Mouse (Mus musculus) liver, embryonic 15.5 days (tissue): Measurements from ENCODE around the gene Hpse. TPM values are rescaled to one million over a fixed set of nuclear protein-coding genes. Genes with fewer than 3 reads are reported as not detected.
A peak's percentile ranks its signal among the peaks of the same experiment; 100 is the strongest.

ENCODE experiments used
- ATAC-seq: fragments of 200-750 bp; cut with Nextera tagmentation; 2 replicates; pipeline ENCODE4 v1.8.0; 2017; ENCODE audit warnings: moderate number of reproducible peaks, mild to moderate bottlenecking, moderate library complexity; ENCODE audit not compliant: insufficient read depth
- H3K27ac ChIP-seq: fragments of 300-500 bp; sonication (generic); replicated peaks from 2 replicates; pipeline ENCODE4 v1.5.1; 2015; ENCODE audit warnings: mild to moderate bottlenecking, inconsistent platforms
- H3K27me3 ChIP-seq: fragments of 300-500 bp; sonication (generic); 2 replicates; pipeline ENCODE4 v1.6.1; 2015; ENCODE audit warnings: mild to moderate bottlenecking, inconsistent platforms
- H3K36me3 ChIP-seq: fragments of 300-500 bp; sonication (generic); replicated peaks from 2 replicates; pipeline ENCODE4 v1.6.1; 2015; ENCODE audit warnings: moderate library complexity, mild to moderate bottlenecking, inconsistent platforms
- H3K4me1 ChIP-seq: fragments of 300-500 bp; sonication (generic); replicated peaks from 2 replicates; pipeline ENCODE4 v1.6.1; 2015; ENCODE audit warnings: inconsistent platforms
- H3K4me2 ChIP-seq: fragments of 300-500 bp; sonication (generic); 2 replicates; pipeline ENCODE4 v1.6.1; 2015; ENCODE audit warnings: moderate library complexity, mild to moderate bottlenecking, inconsistent platforms
- H3K4me3 ChIP-seq: fragments of 300-500 bp; sonication (generic); replicated peaks from 2 replicates; pipeline ENCODE4 v1.5.1; 2015; ENCODE audit warnings: mild to moderate bottlenecking, inconsistent platforms
- H3K9ac ChIP-seq: fragments of 300-500 bp; sonication (generic); 2 replicates; pipeline ENCODE4 v1.6.1; 2015; ENCODE audit warnings: moderate library complexity, mild to moderate bottlenecking, inconsistent platforms
- H3K9me3 ChIP-seq: fragments of 300-500 bp; sonication (generic); replicated peaks from 2 replicates; pipeline ENCODE4 v1.6.1; 2016; ENCODE audit warnings: inconsistent platforms
- WGBS: fragments of 180-500 bp; shearing (Covaris S2); methylation state at CpG from one replicate; pipeline ENCODE4 v1.1.7; 2015; ENCODE audit warnings: mixed read lengths; ENCODE audit not compliant: insufficient replicate concordance; 5-methylcytosine and 5-hydroxymethylcytosine counted together
- polyA plus RNA-seq: library from polyadenylated mRNA; unstranded; fragments of >200 nt; fragmentation: Nextera tagmentation; extraction: Ambion mirVana; gene quantifications from 2 replicates; pipeline ENCODE4 v1.2.1, GENCODE M21; 2015

The Hpse gene
- polyA plus RNA-seq, 1 experiment from 2014 or later: 1.6 TPM

DNA sequence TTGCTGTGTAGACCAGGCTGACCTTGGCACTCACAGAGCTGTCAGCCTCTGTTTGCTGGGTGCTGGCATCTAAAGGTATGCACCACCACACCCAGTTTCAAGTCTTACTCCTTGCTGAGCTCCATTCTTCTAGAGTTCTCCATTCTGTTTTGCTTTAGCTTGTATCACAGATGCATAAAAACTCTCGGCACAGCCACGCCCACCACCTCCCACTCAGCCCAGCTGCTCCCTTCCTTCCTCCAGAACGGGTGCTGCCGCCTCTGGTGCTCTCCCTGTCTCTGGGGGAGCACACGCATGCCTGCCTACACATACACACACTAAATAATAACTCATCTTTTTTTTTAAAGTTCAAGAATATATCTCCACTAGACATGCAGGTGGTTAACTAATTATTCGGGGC is 61.1 kb downstream of the Hpse start:
- H3K27me3 ChIP-seq: no peaks in the 10 kb centered on the region
- peaks cover 13% of the 10 kb centered on the region; the same call in 1 of the 2 replicates for H3K4me1 ChIP-seq
- H3K9ac ChIP-seq: no peak overlapping the region
- H3K4me3 ChIP-seq: no peak overlapping the region
- WGBS: 60% methylated on average over 6 of the region's 6 CpGs
- peaks cover 80% of the 10 kb centered on the region for H3K36me3 ChIP-seq
- H3K27ac ChIP-seq: no peak overlapping the region
- H3K9me3 ChIP-seq: no peaks in the 10 kb centered on the region
- H3K4me2 ChIP-seq: no peak overlapping the region
- no peak for ATAC-seq

DNA sequence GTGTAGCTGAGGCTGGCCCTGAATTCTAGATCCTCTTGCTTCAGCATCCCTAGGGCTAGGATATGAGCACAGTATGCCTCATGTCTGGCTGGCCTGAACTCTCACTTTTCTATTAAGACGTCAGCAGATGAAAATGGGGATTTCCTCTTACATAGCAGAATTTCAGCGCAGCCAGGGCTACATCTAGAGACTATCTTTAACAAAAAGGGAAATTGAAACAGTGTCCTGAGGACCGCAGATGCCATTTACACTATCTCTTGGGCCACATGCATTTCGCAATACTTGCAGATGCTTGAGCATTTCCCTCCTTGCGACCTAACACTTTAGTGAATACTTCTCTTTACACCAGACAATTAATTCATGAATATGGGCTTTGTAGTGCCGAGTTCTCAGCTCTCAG is 63.2 kb downstream of the Hpse start:
- no peak overlapping the region for H3K4me2 ChIP-seq
- 38% methylated on average over 6 of the region's 6 CpGs for WGBS
- peaks cover 66% of the 10 kb centered on the region for H3K36me3 ChIP-seq
- H3K9me3 ChIP-seq: no peaks in the 10 kb centered on the region
- H3K9ac ChIP-seq: no peak overlapping the region
- H3K27me3 ChIP-seq: no peaks in the 10 kb centered on the region
- peak overlapping the region; percentile 59 for H3K27ac ChIP-seq
- H3K4me1 ChIP-seq: peaks cover 9% of the 10 kb centered on the region; the same call in 1 of the 2 replicates
- ATAC-seq: peak; percentile 47; the same call in 1 of the 2 replicates
- no peak overlapping the region for H3K4me3 ChIP-seq

DNA sequence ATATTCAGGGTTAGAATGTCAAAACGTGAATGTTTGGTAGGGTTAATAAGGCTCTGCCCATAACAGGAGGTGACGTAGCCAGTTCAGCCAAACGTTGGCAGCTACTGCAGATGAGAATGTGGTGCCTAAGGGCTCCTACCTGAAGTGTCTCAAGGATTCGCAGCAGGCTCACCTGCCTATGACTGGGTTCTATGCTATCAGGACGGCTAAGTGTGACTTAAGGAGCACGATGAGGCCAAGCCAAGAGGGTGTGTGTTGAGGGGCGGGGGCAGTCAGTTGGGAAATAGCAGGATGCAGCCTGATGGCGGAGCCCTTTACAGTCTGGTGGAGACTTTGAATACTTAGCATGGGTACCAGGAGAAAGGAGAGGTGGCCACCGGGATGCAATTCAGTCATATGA is 67.2 kb downstream of the Hpse start:
- Histone ChIP-seq H3K36me3 (peaks cover 33% of the 10 kb centered on the region), H3K4me3 (no peak overlapping the region), H3K9ac (no peak overlapping the region), H3K27ac (no peak overlapping the region), H3K4me1 (peaks cover 30% of the 10 kb centered on the region), H3K4me2 (no peak overlapping the region), H3K9me3 (no peaks in the 10 kb centered on the region), H3K27me3 (no peaks in the 10 kb centered on the region)
- no peak for ATAC-seq
- 67% methylated on average over 9 of the region's 9 CpGs for WGBS

DNA sequence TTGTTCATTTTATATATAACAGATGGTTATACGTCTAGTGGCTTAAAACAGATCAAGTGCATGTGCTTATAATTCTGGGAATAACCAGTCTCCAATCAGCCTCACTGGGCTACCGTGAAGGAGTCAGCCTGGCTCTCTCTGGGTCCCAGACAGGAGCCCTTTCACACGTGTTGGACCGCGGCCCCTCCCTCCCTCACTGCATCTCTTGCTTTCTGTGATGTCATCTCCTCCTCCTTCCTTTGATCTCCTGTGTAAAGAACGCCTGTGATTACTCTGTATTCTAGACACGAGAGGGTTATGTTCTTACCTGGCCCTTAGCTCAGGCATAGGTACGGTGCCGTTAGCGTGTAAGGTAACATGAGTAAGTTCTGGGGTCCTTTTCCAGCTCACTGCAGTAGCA is 68.0 kb downstream of the Hpse start:
- H3K27me3 ChIP-seq: no peaks in the 10 kb centered on the region
- H3K4me1 ChIP-seq: peaks cover 32% of the 10 kb centered on the region
- H3K27ac ChIP-seq: no peak overlapping the region
- ATAC-seq: no peak
- no peaks in the 10 kb centered on the region for H3K9me3 ChIP-seq
- no peak overlapping the region for H3K9ac ChIP-seq
- no peak overlapping the region for H3K4me3 ChIP-seq
- peaks cover 26% of the 10 kb centered on the region for H3K36me3 ChIP-seq
- no peak overlapping the region for H3K4me2 ChIP-seq
- WGBS: 72% methylated on average over 10 of the region's 10 CpGs

DNA sequence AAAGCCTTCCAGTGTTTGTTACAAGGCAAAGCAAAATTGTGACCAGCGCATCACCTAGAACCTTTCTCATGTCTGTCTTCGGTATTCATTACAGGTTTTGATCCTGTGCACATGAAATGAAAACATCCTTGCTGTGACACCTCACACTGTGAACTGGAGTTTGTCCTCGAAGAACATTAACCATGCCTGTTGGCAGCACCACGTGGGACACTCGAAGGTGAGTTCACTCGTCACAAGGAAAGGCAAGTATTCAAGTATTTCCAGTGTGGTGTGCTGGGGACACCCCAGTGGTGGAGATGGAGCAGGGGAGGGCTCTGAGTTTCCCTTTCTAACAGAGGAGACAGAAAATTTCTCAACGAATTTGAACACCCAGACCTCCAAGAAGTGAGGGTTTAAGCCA is 68.5 kb downstream of the Hpse start:
- H3K4me1 ChIP-seq: peaks cover 32% of the 10 kb centered on the region
- no peak for ATAC-seq
- H3K36me3 ChIP-seq: peaks cover 21% of the 10 kb centered on the region
- no peak overlapping the region for H3K4me3 ChIP-seq
- no peaks in the 10 kb centered on the region for H3K9me3 ChIP-seq
- no peaks in the 10 kb centered on the region for H3K27me3 ChIP-seq
- 67% methylated on average over 7 of the region's 7 CpGs for WGBS
- H3K4me2 ChIP-seq: no peak overlapping the region
- H3K27ac ChIP-seq: no peak overlapping the region
- no peak overlapping the region for H3K9ac ChIP-seq

DNA sequence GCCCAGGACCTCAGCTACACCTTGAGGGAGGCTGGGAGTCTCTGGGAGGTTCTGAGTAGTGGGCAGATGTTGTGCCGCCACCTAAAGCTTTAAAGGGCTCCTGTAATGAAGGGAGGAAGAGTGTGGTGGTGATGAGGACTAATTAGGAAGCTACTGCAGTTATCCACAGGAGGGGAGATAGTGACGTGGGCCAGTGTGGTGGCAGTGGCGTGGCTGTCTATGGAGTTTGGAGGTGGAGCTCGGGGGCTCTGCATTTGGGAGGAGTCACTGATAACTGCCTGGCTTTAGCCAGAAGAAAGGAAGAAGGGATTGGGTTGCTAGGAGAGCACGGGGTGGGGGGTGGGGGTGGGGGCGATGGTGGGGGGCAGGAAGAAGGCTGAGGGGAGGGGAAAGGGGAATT is 71.0 kb downstream of the Hpse start:
- 21% methylated on average over 6 of the region's 6 CpGs for WGBS

DNA sequence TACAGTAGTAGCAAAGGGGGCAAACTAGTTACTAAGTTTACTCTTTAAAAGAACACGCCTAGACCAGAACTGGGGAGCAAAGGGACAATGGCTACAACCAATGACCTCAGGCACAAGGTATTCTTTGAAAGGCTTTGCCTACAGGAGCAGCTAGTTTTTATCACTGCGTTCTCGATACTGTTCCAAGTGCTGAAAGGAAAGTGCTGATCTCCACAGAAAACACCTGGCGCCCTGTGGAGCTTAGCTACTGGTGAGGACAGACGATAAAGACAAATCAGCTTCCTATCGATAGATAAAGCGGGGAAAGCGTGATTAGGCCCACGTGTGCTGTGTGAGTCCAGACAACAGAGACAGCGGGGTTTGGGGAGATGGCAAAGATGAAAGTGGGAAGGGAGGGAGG is 71.5 kb downstream of the Hpse start:
- peak overlapping the region; percentile 4; the same call in 1 of the 2 replicates for H3K27ac ChIP-seq
- H3K36me3 ChIP-seq: no peaks in the 10 kb centered on the region
- WGBS: 22% methylated on average over 10 of the region's 10 CpGs
- no peaks in the 10 kb centered on the region for H3K9me3 ChIP-seq
- H3K4me2 ChIP-seq: peak overlapping the region; percentile 50
- no peaks in the 10 kb centered on the region for H3K27me3 ChIP-seq
- 0 out of 2 replicates have a peak overlapping the region, but pooled peaks have one; percentile 0 for H3K9ac ChIP-seq
- no peak overlapping the region for H3K4me3 ChIP-seq
- H3K4me1 ChIP-seq: peaks cover 57% of the 10 kb centered on the region
- no peak for ATAC-seq

More for the DNA sequence above, 71.0 kb downstream of the Hpse start:
- Histone ChIP-seq H3K4me3 (no peak overlapping the region), H3K9me3 (no peaks in the 10 kb centered on the region), H3K27ac (no peak overlapping the region), H3K4me2 (peak overlapping the region; percentile 50), H3K4me1 (peaks cover 52% of the 10 kb centered on the region), H3K27me3 (no peaks in the 10 kb centered on the region), H3K36me3 (no peaks in the 10 kb centered on the region), H3K9ac (0 out of 2 replicates have a peak overlapping the region, but pooled peaks have one; percentile 0)
- ATAC-seq: no peak

DNA sequence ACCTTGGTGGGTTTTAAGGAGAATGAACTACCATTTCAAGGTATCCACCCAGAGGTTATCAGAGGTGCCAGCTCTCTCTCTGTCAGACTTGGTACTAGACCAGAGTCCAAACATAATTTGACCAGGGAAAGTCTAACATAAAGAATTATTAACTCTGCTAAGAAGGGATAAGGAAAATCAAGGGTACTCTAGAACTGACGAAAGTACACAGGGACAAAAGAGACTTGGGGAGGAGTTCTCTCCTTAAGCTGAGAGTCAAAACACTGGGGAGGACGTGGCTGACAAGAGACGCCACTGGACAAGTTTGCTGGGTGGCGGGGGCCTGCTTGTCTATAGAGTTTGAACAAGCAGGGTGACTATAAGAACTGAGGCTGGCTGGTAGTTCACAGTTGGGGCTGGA is 73.0 kb downstream of the Hpse start:
- 77% methylated on average over 4 of the region's 4 CpGs for WGBS

DNA sequence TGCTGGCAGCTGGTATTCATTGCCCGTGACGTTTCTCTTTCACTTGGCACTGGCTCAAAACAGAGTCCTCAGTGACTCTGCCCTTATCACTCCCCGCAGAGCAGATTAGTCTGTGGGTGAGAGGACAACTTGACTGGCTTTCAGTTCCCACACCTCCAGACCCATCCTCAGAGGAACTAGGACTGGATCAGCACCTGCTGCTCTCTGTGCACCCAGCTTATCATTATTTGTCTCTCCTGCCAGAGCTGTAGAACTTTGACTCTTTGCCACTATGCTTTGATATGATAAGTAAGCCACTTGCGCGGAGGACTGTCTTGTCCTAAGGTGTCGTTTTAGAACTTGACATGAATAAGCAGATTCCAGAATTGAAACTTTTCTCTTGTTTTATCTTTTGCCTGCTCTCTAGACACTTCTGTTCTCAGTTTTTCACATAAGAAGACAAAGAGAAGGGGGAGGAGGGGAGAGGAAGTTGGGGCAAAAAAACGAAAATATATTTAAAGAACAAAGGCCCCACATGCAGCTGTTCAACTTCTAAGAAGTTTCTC is 75.5 kb downstream of the Hpse start:
- Histone ChIP-seq H3K4me1 (peaks cover 78% of the 10 kb centered on the region), H3K4me2 (peak overlapping the region; percentile 58)

More for the DNA sequence above, 73.0 kb downstream of the Hpse start:
- no peak overlapping the region for H3K9ac ChIP-seq
- no peak overlapping the region for H3K4me3 ChIP-seq
- H3K36me3 ChIP-seq: no peaks in the 10 kb centered on the region
- H3K27ac ChIP-seq: peak overlapping the region; percentile 19; the same call in 1 of the 2 replicates
- no peaks in the 10 kb centered on the region for H3K9me3 ChIP-seq
- no peaks in the 10 kb centered on the region for H3K27me3 ChIP-seq
- H3K4me2 ChIP-seq: no peak overlapping the region
- peaks cover 68% of the 10 kb centered on the region for H3K4me1 ChIP-seq
- ATAC-seq: no peak

DNA sequence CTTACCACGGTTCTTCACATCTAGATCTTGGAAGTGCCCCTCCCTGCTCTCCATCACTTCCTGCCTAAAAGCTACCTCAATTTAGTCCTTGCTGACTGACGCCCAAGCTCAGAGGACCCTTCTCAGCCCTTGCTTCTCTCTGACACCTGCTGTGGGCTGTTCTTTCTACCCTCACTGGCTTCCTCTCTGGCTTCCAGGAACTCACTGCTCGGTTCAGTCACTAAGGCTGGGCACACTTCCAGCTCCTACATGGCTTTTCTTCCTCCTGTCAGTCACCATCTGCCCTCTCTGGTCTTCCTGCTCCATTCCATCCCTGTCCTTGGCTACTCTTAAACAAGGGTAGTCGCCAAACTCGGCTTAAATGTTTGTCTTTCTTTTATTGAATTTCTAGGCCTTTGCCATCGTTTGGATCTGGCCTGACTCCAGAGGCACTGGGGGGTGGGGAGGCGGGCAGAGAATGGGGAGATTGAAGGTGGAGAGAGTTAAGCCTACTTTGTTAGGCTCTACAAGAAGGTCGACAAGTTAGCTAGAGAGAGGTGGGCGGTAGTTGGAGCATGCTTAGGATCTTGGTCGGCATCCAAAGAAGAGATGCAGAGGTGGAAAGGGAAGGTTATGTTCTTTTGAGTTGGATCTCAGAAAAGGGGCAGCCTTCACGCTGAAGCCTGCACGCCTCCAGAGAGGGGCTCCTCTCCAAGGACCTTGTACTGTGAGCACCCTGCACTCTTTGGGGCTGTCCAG is 76.1 kb downstream of the Hpse start:
- Histone ChIP-seq H3K27ac (peak overlapping the region; percentile 87), H3K4me2 (peak overlapping the region; percentile 58), H3K9ac (no peak overlapping the region; the same call in 1 of the 2 replicates), H3K27me3 (no peaks in the 10 kb centered on the region), H3K36me3 (no peaks in the 10 kb centered on the region), H3K4me1 (peaks cover 77% of the 10 kb centered on the region), H3K4me3 (peak overlapping the region; percentile 9; the same call in 1 of the 2 replicates), H3K9me3 (no peaks in the 10 kb centered on the region)
- no peak for ATAC-seq
- 30% methylated on average over 12 of the region's 12 CpGs for WGBS

More for the DNA sequence above, 75.5 kb downstream of the Hpse start:
- Histone ChIP-seq H3K9me3 (no peaks in the 10 kb centered on the region), H3K27ac (peak overlapping the region; percentile 87), H3K4me3 (peak overlapping the region; percentile 9; the same call in 1 of the 2 replicates), H3K9ac (no peak overlapping the region; the same call in 1 of the 2 replicates), H3K27me3 (no peaks in the 10 kb centered on the region), H3K36me3 (no peaks in the 10 kb centered on the region)
- ATAC-seq: peak; percentile 92
- 6% methylated on average over 7 of the region's 7 CpGs for WGBS

DNA sequence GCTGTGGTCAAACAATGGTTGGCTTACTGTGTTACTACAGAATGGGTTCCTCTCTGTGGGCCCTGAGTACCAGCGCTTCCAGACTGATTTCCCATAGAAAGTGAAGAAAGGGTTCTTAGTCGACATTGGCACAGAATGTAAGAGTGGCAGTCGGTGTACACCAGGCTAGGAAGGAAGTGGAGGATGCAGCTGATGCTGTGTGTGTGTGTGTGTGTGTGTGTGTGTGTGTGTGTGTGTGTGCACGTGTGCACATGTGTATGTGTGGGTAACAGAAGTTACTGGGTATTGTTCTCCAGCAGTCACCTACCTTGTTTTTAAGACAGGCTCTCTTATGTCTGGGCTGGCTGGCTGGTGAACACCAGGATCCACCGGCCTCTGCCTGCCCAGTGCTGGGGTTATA is 77.2 kb downstream of the Hpse start:
- no peak overlapping the region for H3K9ac ChIP-seq
- no peaks in the 10 kb centered on the region for H3K27me3 ChIP-seq
- peaks cover 77% of the 10 kb centered on the region for H3K4me1 ChIP-seq
- no peaks in the 10 kb centered on the region for H3K36me3 ChIP-seq
- no peaks in the 10 kb centered on the region for H3K9me3 ChIP-seq
- H3K4me3 ChIP-seq: no peak overlapping the region
- 62% methylated on average over 5 of the region's 5 CpGs for WGBS
- no peak for ATAC-seq
- no peak overlapping the region for H3K27ac ChIP-seq
- no peak overlapping the region for H3K4me2 ChIP-seq
